Mouse (Mus musculus): ENCODE data around the gene Slc19a1. TPM values are rescaled to one million over a fixed set of nuclear protein-coding genes. Genes with fewer than 3 reads are reported as not detected.

The Slc19a1 gene
- polyA plus RNA-seq, 1 experiment: 9.7 TPM

GRCm38 (mm10) chr10:77104327-77104726 is 72.3 kb downstream of the Slc19a1 start:
- H3K27ac ChIP-seq (ENCODE audit: control insufficient read depth, insufficient read depth, low read depth, low read length, poor library complexity): no peak overlapping the region
- TF ChIP-seq CTCF (IDR thresholded peaks at IDR 0.05; ENCODE audit: control insufficient read depth, insufficient read depth, low read length) (no peak), POLR2A (IDR thresholded peaks at IDR 0.05; ENCODE audit: borderline replicate concordance, control insufficient read depth, low read depth, low read length) (no peak)
- H3K4me1 ChIP-seq (ENCODE audit: control insufficient read depth, insufficient read depth, low read length): no peaks in the 10 kb centered on the region
- no peak overlapping the region for H3K4me3 ChIP-seq (replicated peaks; ENCODE audit: control insufficient read depth, low read depth, low read length)

- no peak overlapping the region for H3K4me3 ChIP-seq (replicated peaks; ENCODE audit: control insufficient read depth, low read depth, low read length)
- H3K27ac ChIP-seq (ENCODE audit: control insufficient read depth, insufficient read depth, low read depth, low read length, poor library complexity): no peak overlapping the region
- TF ChIP-seq CTCF (IDR thresholded peaks at IDR 0.05; ENCODE audit: control insufficient read depth, insufficient read depth, low read length): no peak
- TF ChIP-seq POLR2A (IDR thresholded peaks at IDR 0.05; ENCODE audit: borderline replicate concordance, control insufficient read depth, low read depth, low read length): no peak
- H3K4me1 ChIP-seq (ENCODE audit: control insufficient read depth, insufficient read depth, low read length): no peaks in the 10 kb centered on the region
- WGBS: 52% methylated on average over 3 of the region's 4 CpGs
Observed at GRCm38 (mm10) chr10:77108106-77108505, 76.1 kb downstream of the Slc19a1 start.

- Histone ChIP-seq H3K4me3 (replicated peaks; ENCODE audit: control insufficient read depth, low read depth, low read length) (no peak overlapping the region), H3K4me1 (ENCODE audit: control insufficient read depth, insufficient read depth, low read length) (no peaks in the 10 kb centered on the region), H3K27ac (ENCODE audit: control insufficient read depth, insufficient read depth, low read depth, low read length, poor library complexity) (no peak overlapping the region)
- WGBS: 81% methylated on average over 9 of the region's 9 CpGs
- TF ChIP-seq POLR2A (IDR thresholded peaks at IDR 0.05; ENCODE audit: borderline replicate concordance, control insufficient read depth, low read depth, low read length) (no peak), CTCF (IDR thresholded peaks at IDR 0.05; ENCODE audit: control insufficient read depth, insufficient read depth, low read length) (no peak)
Observed at GRCm38 (mm10) chr10:77110010-77110409, 78.0 kb downstream of the Slc19a1 start.

Other genes with a start within 250 kb of the Slc19a1 start
- gene Pcbp3, start 70.4 kb upstream of the Slc19a1 start, polyA plus RNA-seq (2011; ENCODE audit: insufficient read depth, insufficient read length, low replicate concordance, missing spikeins): 2.8 and 4.3 TPM in 2 replicates
- gene Col18a1, start 134.3 kb downstream of the Slc19a1 start, polyA plus RNA-seq (2011; ENCODE audit: insufficient read depth, insufficient read length, low replicate concordance, missing spikeins): 2.6 and 3.4 TPM in 2 replicates
- 4.2 and 8.4 TPM in 2 replicates for gene Pofut2, start 227.0 kb downstream of the Slc19a1 start, polyA plus RNA-seq (2011; ENCODE audit: insufficient read depth, insufficient read length, low replicate concordance, missing spikeins)

Measured in bone marrow, adult 2 months (tissue).